Mouse (Mus musculus) kidney, adult 11 months (tissue): ENCODE measurements around the gene Olfr683.
"Not testable (repeated sequence)": the region's sequence is repeated elsewhere in the genome, so short reads cannot be mapped to it uniquely, and the experiment has no call there.

Experiments used
- DNase-seq: peaks from one replicate; pipeline ENCODE4 v3.0.0; 2022

The Olfr683 gene

GRCm38 (mm10) chr7:105146912-105147311 is at the start of gene Olfr683:
Gene Olfr683, minus strand, starts transcription at chr7:105147012.
- DNase-seq, result no peak

GRCm38 (mm10) chr7:105185912-105186311 is 39.1 kb upstream of the Olfr683 start, which contains the start of gene Olfr685:
Gene Olfr685, minus strand, starts transcription at chr7:105186012.
- DNase-seq, result no peak

- no peak for DNase-seq
Measured at GRCm38 (mm10) chr7:105170773-105171172, 24.0 kb upstream of the Olfr683 start.

- DNase-seq, result no peak
Measured at GRCm38 (mm10) chr7:105163553-105163952, 16.7 kb upstream of the Olfr683 start, which contains the start of gene Olfr684. Gene Olfr684, minus strand, starts transcription at chr7:105163653.

- DNase-seq, result no peak
Measured at GRCm38 (mm10) chr7:105141275-105141674, 5.5 kb downstream of the Olfr683 start.

- no peak for DNase-seq
Measured at GRCm38 (mm10) chr7:105116536-105116935, 30.3 kb downstream of the Olfr683 start, which contains the start of gene Olfr681. Gene Olfr681, plus strand, starts transcription at chr7:105116836.

- DNase-seq, result not testable (repeated sequence)
Measured at GRCm38 (mm10) chr7:105092717-105093116, 54.1 kb downstream of the Olfr683 start, which contains the start of gene Olfr680-ps1. Gene Olfr680-ps1, minus strand, starts transcription at chr7:105092817.
